Mouse (Mus musculus) embryonic facial prominence, embryonic 14.5 days (tissue): ENCODE measurements at regions not wholly inside any gene's neighbourhood (a gene's known extent, or its start where the extent isn't known, plus 50 kb on each side); places are given as distances from the start of the nearest gene placed in this dataset.

ENCODE experiments used
- ATAC-seq: fragments of 200-750 bp; cut with Nextera tagmentation; 2 replicates; pipeline ENCODE4 v1.8.0; 2017; ENCODE audit warnings: low read depth, moderate number of reproducible peaks, moderate TSS enrichment
- DNase-seq: peaks from one replicate; pipeline ENCODE4 v3.0.0-alpha.2; 2015; ENCODE audit warnings: low spot score
- H3K27ac ChIP-seq: fragments of 300-500 bp; sonication (generic); replicated peaks from 2 replicates; pipeline ENCODE4 v1.5.1; 2014; ENCODE audit warnings: low read depth, mild to moderate bottlenecking, low read length, moderate library complexity
- H3K27me3 ChIP-seq: fragments of 300-500 bp; sonication (generic); replicated peaks from 2 replicates; pipeline ENCODE4 v1.6.1; 2014; ENCODE audit warnings: low read length; ENCODE audit not compliant: control insufficient read depth, insufficient read depth
- H3K36me3 ChIP-seq: fragments of 300-500 bp; sonication (generic); 2 replicates; pipeline ENCODE4 v1.6.1; 2014; ENCODE audit warnings: low read length, mixed read lengths; ENCODE audit not compliant: control insufficient read depth, insufficient read depth
- H3K4me1 ChIP-seq: fragments of 300-500 bp; sonication (generic); 2 replicates; pipeline ENCODE4 v1.6.1; 2014; ENCODE audit warnings: antibody characterized with exemption, low read length; ENCODE audit not compliant: control insufficient read depth, insufficient read depth
- H3K4me2 ChIP-seq: fragments of 300-500 bp; sonication (generic); 2 replicates; pipeline ENCODE4 v1.6.1; 2014; ENCODE audit warnings: low read depth, mild to moderate bottlenecking, low read length, moderate library complexity, mixed read lengths
- H3K4me3 ChIP-seq: fragments of 300-500 bp; sonication (generic); 2 replicates; pipeline ENCODE4 v1.5.1; 2014; ENCODE audit warnings: low read depth, mild to moderate bottlenecking, low read length
- H3K9ac ChIP-seq: fragments of 300-500 bp; sonication (generic); 2 replicates; pipeline ENCODE4 v1.6.1; 2014; ENCODE audit warnings: low read depth, mild to moderate bottlenecking, low read length, moderate library complexity, mixed read lengths
- H3K9me3 ChIP-seq: fragments of 300-500 bp; sonication (generic); 2 replicates; pipeline ENCODE4 v1.6.1; 2016; ENCODE audit warnings: low read length; ENCODE audit not compliant: control insufficient read depth
- WGBS: fragments of 180-500 bp; shearing (Covaris S2); extraction: QIAGEN DNeasy Blood & Tissue Kit; methylation state at CpG from one replicate; pipeline ENCODE4 v1.1.7; 2014; 5-methylcytosine and 5-hydroxymethylcytosine counted together

DNA sequence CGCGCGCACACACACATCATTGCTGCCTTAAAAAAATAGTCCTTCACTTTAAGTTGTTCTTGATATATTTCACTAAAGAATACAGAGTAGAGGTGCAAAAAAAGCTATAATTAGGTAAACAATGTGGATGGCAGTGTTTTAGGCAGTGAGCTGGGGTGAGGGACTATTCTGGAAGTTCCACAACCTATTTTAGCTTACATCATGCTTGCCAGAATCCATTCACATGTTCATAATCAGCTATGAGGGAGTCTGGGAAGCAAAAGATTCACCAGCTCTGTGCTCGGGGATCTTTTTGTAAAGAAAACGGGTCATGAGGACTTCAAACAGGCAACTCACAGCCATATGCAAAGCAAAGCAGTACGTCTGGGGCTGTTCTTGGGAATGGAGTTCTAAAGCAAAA, 242.3 kb downstream of the Cog6 start:
- H3K9ac ChIP-seq: no peak overlapping the region
- H3K27me3 ChIP-seq: peaks cover 5% of the 10 kb centered on the region; the same call in 1 of the 2 replicates
- no peak for ATAC-seq
- no peak overlapping the region for H3K4me3 ChIP-seq
- no peak overlapping the region for H3K4me2 ChIP-seq
- DNase-seq: no peak
- 76% methylated on average over 6 of the region's 6 CpGs for WGBS
- H3K4me1 ChIP-seq: 0 out of 2 replicates have a peak, but pooled peaks cover 4% of the 10 kb centered on the region
- no peaks in the 10 kb centered on the region for H3K36me3 ChIP-seq
- H3K9me3 ChIP-seq: no peaks in the 10 kb centered on the region
- H3K27ac ChIP-seq: no peak overlapping the region

DNA sequence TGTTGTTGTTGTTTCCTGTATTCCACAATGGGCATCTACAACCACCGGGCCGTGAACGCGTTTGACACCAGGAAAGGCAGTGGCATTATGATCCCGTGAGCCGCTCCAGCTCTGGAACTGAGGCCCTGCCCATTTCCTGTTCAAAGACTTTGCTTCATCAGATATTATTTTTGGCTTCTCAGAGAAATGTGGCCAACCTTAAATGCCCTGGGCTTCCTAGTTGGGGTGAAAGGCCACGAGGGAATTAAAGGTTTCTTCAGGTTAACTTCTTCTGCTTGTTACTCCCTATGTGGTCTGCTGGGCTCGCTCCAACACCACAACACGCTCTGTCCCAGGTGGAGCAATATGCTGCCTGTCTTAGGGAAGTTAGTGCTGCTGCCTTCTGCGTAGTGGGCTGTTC, 249.8 kb downstream of the Cog6 start:
- Histone ChIP-seq H3K9ac (no peak overlapping the region), H3K27me3 (no peaks in the 10 kb centered on the region; the same call in 1 of the 2 replicates), H3K9me3 (no peaks in the 10 kb centered on the region), H3K4me3 (no peak overlapping the region), H3K27ac (no peak overlapping the region), H3K36me3 (no peaks in the 10 kb centered on the region), H3K4me2 (no peak overlapping the region), H3K4me1 (0 out of 2 replicates have a peak, but pooled peaks cover 3% of the 10 kb centered on the region)
- ATAC-seq (no peak), DNase-seq (no peak)
- 64% methylated on average over 10 of the region's 10 CpGs for WGBS

DNA sequence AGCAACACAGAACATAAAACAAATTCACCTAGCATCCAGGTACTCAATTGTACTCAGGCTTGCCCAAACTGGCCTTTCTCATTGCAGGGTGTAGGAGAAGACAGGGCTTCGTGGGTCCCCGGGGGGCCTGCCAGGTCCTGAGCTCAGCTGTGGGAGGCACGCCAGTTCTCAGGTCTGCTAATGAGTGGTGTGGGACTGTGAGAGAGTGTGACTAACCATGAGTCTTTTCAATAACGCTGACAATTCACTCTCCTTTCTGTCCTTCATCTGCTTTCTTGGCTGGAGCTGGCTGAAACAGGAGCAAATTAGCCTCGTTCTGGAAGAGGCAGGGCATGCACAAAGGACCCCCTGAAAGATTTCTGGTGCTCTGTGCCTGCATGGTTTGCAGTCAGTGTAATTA, 250.2 kb downstream of the Cog6 start:
- H3K9ac ChIP-seq: no peak overlapping the region
- no peak overlapping the region for H3K4me2 ChIP-seq
- ATAC-seq (peak; percentile 50; the same call in 1 of the 2 replicates), DNase-seq (no peak)
- H3K27me3 ChIP-seq: no peaks in the 10 kb centered on the region; the same call in 1 of the 2 replicates
- H3K9me3 ChIP-seq: no peaks in the 10 kb centered on the region
- H3K4me3 ChIP-seq: no peak overlapping the region
- 45% methylated on average over 5 of the region's 5 CpGs for WGBS
- H3K4me1 ChIP-seq: 0 out of 2 replicates have a peak, but pooled peaks cover 3% of the 10 kb centered on the region
- H3K36me3 ChIP-seq: no peaks in the 10 kb centered on the region
- H3K27ac ChIP-seq: no peak overlapping the region

DNA sequence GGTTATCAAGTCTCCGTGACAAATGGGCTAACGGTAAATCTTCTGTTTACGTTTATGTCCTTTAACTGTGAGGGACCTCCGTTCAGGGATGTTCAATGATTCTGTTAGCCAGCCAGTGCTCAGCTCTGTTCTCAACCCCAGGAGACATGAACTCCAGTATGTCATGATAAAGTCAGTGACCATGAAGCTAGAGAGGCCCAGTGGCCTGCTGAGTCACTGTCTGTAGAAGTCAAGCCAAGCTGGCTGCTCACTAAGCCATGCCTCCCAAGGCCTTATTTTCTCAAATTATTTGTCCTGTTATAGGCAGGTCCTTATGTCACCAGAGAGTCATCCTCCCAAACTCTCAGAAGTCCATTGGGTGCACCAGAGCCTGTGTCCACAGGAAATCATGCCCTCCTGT, 252.9 kb downstream of the Cog6 start:
- Histone ChIP-seq H3K4me3 (no peak overlapping the region), H3K9ac (no peak overlapping the region), H3K9me3 (no peaks in the 10 kb centered on the region), H3K4me1 (0 out of 2 replicates have a peak, but pooled peaks cover 3% of the 10 kb centered on the region), H3K27me3 (no peaks in the 10 kb centered on the region), H3K27ac (no peak overlapping the region), H3K4me2 (no peak overlapping the region), H3K36me3 (no peaks in the 10 kb centered on the region)
- ATAC-seq (no peak), DNase-seq (no peak)
- 67% methylated on average over 4 of the region's 4 CpGs for WGBS

DNA sequence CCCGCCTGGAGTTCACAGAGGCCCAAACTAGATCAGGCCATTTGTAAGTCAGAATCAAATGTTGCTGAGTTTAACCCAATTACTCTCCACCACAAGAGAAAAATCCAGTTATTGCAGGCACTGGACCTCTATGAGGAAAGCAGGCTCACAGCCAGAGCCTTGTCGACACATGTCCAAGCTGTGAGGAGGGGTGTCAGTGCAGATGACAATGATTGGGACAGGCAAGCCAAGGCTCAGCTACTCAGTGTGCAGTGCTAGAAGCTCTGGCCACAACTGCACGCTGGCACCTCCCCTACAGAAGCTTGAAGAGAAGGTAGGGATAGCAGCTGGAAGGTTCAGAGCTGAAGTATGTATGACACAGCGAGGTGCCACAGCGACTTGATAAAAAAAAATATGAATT, 253.4 kb downstream of the Cog6 start:
- H3K4me3 ChIP-seq: no peak overlapping the region
- 66% methylated on average over 5 of the region's 5 CpGs for WGBS
- no peak for DNase-seq

DNA sequence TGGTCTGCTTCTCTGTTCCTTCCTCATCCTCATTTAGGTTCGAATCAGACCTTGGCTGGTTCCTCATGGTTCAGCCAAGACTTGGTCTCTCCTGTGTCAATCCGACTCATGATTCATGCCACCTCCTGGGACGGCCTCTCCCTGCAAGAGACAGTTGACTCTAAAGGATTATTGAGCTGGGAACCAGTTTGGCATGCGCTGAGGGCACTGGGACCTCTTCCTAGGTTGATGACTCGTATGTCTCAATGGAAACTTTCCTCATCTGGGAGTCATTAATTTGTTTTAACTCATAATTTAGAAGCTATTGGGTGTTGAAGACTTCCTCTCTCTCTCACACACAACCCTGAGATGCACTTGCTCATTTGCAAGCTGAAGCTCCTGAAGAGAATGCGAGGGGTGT, 254.5 kb downstream of the Cog6 start:
- no peak overlapping the region for H3K9ac ChIP-seq
- H3K4me3 ChIP-seq: no peak overlapping the region
- H3K27ac ChIP-seq: no peak overlapping the region
- H3K27me3 ChIP-seq: no peaks in the 10 kb centered on the region
- no peaks in the 10 kb centered on the region for H3K36me3 ChIP-seq
- H3K9me3 ChIP-seq: no peaks in the 10 kb centered on the region
- 87% methylated on average over 6 of the region's 6 CpGs for WGBS
- no peak overlapping the region for H3K4me2 ChIP-seq
- ATAC-seq (no peak), DNase-seq (no peak)
- 0 out of 2 replicates have a peak, but pooled peaks cover 3% of the 10 kb centered on the region for H3K4me1 ChIP-seq

More for the DNA sequence above, 253.4 kb downstream of the Cog6 start:
- H3K4me1 ChIP-seq: 0 out of 2 replicates have a peak, but pooled peaks cover 3% of the 10 kb centered on the region
- no peak overlapping the region for H3K4me2 ChIP-seq
- H3K36me3 ChIP-seq: no peaks in the 10 kb centered on the region
- no peak overlapping the region for H3K27ac ChIP-seq
- no peak overlapping the region for H3K9ac ChIP-seq
- H3K27me3 ChIP-seq: no peaks in the 10 kb centered on the region
- no peaks in the 10 kb centered on the region for H3K9me3 ChIP-seq
- ATAC-seq: no peak

DNA sequence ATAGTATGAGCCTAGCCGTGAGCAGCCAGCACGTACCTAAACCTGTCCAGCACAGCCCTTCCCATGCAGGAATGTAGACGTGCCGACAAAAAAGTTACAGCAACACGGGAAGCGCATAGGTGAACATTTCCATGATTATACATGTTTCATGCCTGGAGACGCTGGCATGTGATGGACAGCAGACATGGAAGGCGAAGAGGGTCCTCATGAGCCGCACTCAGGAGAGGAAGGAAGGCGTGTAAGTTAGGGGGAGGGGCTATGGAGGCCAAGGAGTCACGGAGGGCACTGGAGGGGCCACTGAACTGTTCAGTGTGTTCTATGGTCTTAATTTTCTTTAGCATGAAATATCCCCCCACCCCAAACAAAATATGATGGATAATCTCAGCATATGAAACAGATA, 257.2 kb downstream of the Cog6 start:
- DNase-seq (no peak), ATAC-seq (no peak)
- 86% methylated on average over 11 of the region's 11 CpGs for WGBS
- no peak overlapping the region for H3K27ac ChIP-seq
- H3K4me2 ChIP-seq: no peak overlapping the region
- H3K36me3 ChIP-seq: no peaks in the 10 kb centered on the region
- H3K4me3 ChIP-seq: no peak overlapping the region
- peaks cover 3% of the 10 kb centered on the region; the same call in 1 of the 2 replicates for H3K27me3 ChIP-seq
- no peak overlapping the region for H3K9ac ChIP-seq
- H3K9me3 ChIP-seq: no peaks in the 10 kb centered on the region
- H3K4me1 ChIP-seq: 0 out of 2 replicates have a peak, but pooled peaks cover 3% of the 10 kb centered on the region

DNA sequence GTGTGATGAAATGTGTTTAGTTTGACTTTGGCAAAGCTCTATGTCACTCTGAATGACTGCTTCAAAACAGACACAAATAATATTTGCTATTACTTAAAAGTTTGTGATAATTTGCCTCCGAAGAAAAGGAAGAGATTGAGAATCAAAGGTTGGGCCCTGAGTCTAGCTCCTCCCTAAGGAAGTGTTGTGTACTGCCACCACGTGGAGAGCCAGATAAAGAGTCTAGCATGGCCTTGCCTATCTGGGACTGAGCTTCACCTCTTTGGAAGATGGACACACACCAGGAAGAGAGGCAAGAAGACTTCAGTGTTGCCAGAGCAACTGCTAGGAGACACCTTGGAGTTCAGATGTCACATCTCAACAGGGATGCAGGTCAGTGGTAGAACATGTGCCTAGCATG, 258.5 kb downstream of the Cog6 start:
- no peak overlapping the region for H3K4me2 ChIP-seq
- H3K4me1 ChIP-seq: 0 out of 2 replicates have a peak, but pooled peaks cover 2% of the 10 kb centered on the region
- no peak overlapping the region for H3K9ac ChIP-seq
- peaks cover 3% of the 10 kb centered on the region; the same call in 1 of the 2 replicates for H3K27me3 ChIP-seq
- ATAC-seq (no peak), DNase-seq (no peak)
- 28% methylated on average over 2 of the region's 2 CpGs for WGBS
- H3K9me3 ChIP-seq: no peaks in the 10 kb centered on the region
- H3K36me3 ChIP-seq: no peaks in the 10 kb centered on the region
- no peak overlapping the region for H3K27ac ChIP-seq
- no peak overlapping the region for H3K4me3 ChIP-seq

DNA sequence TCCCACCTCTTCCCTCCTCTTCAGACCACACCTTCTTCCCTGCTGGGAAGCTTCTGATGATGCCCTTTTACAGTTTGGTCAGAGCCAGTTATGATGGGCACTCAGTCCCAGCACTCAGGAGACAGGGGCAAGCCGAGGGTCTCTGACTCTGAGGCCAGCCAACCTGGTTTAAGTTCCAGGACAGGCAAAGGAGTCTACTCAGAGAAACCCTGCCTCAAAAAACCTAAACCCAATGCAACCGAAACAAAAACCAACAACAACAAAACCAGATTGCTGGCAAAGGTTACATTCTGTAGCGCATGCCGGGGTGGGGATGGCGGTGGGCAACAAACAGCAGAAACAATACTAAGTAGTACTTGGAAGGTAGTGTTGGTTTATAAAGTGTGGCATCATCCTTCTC, 260.2 kb downstream of the Cog6 start:
- 95% methylated on average over 5 of the region's 5 CpGs for WGBS
- H3K4me1 ChIP-seq: no peaks in the 10 kb centered on the region
- H3K4me2 ChIP-seq: no peak overlapping the region
- ATAC-seq: no peak
- H3K27me3 ChIP-seq: peaks cover 3% of the 10 kb centered on the region; the same call in 1 of the 2 replicates
- no peaks in the 10 kb centered on the region for H3K36me3 ChIP-seq
- no peak for DNase-seq
- no peak overlapping the region for H3K27ac ChIP-seq
- H3K4me3 ChIP-seq: no peak overlapping the region
- H3K9ac ChIP-seq: no peak overlapping the region
- no peaks in the 10 kb centered on the region for H3K9me3 ChIP-seq
